Mouse (Mus musculus): ENCODE results near the gene Tbx2.

Gene Tbx2

GRCm38 (mm10) chr11:85832231-85832924 is at the start of gene Tbx2:
Gene Tbx2, plus strand, starts transcription at chr11:85832551.
- no peak for DNase-seq (ENCODE audit: low spot score in 2 of 2)

- DNase-seq (ENCODE audit: low spot score in 2 of 2): no peak
Measured at GRCm38 (mm10) chr11:85786113-85786718, 46.1 kb upstream of the Tbx2 start.

- DNase-seq (ENCODE audit: low spot score in 2 of 2): no peak
Measured at GRCm38 (mm10) chr11:85789750-85790149, 42.6 kb upstream of the Tbx2 start.

- no peak for DNase-seq (ENCODE audit: low spot score in 2 of 2)
Measured at GRCm38 (mm10) chr11:85790267-85790666, 42.1 kb upstream of the Tbx2 start.

GRCm38 (mm10) chr11:85791212-85791611 is 41.1 kb upstream of the Tbx2 start:
- DNase-seq (ENCODE audit: low spot score in 2 of 2): no peak

GRCm38 (mm10) chr11:85792534-85793215 is 39.7 kb upstream of the Tbx2 start:
- DNase-seq (ENCODE audit: low spot score in 2 of 2): no peak

GRCm38 (mm10) chr11:85799456-85799855 is 32.9 kb upstream of the Tbx2 start:
- DNase-seq (ENCODE audit: low spot score in 2 of 2): no peak

- no peak for DNase-seq (ENCODE audit: low spot score in 2 of 2)
Measured at GRCm38 (mm10) chr11:85799856-85800255, 32.5 kb upstream of the Tbx2 start.

GRCm38 (mm10) chr11:85800380-85800779 is 32.0 kb upstream of the Tbx2 start:
- DNase-seq (ENCODE audit: low spot score in 2 of 2): no peak

GRCm38 (mm10) chr11:85804048-85804447 is 28.3 kb upstream of the Tbx2 start:
- no peak for DNase-seq (ENCODE audit: low spot score in 2 of 2)

GRCm38 (mm10) chr11:85805779-85806178 is 26.6 kb upstream of the Tbx2 start:
- DNase-seq (ENCODE audit: low spot score in 2 of 2): no peak

- no peak for DNase-seq (ENCODE audit: low spot score in 2 of 2)
Measured at GRCm38 (mm10) chr11:85807353-85807752, 25.0 kb upstream of the Tbx2 start.

- no peak for DNase-seq (ENCODE audit: low spot score in 2 of 2)
Measured at GRCm38 (mm10) chr11:85811229-85811628, 21.1 kb upstream of the Tbx2 start.

GRCm38 (mm10) chr11:85811676-85812075 is 20.7 kb upstream of the Tbx2 start:
- DNase-seq (ENCODE audit: low spot score in 2 of 2): no peak

GRCm38 (mm10) chr11:85812201-85812966 is 20.0 kb upstream of the Tbx2 start:
- DNase-seq (ENCODE audit: low spot score in 2 of 2): no peak

- DNase-seq (ENCODE audit: low spot score in 2 of 2): no peak
Measured at GRCm38 (mm10) chr11:85814678-85815077, 17.7 kb upstream of the Tbx2 start.

- DNase-seq (ENCODE audit: low spot score in 2 of 2): no peak
Measured at GRCm38 (mm10) chr11:85816471-85816870, 15.9 kb upstream of the Tbx2 start.

- DNase-seq (ENCODE audit: low spot score in 2 of 2): no peak
Measured at GRCm38 (mm10) chr11:85818401-85818800, 13.9 kb upstream of the Tbx2 start.

- no peak for DNase-seq (ENCODE audit: low spot score in 2 of 2)
Measured at GRCm38 (mm10) chr11:85820959-85821358, 11.4 kb upstream of the Tbx2 start.

GRCm38 (mm10) chr11:85821659-85822058 is 10.7 kb upstream of the Tbx2 start:
- no peak for DNase-seq (ENCODE audit: low spot score in 2 of 2)

GRCm38 (mm10) chr11:85823181-85823580 is 9.2 kb upstream of the Tbx2 start:
- peak; percentile 59 to 81 for DNase-seq (ENCODE audit: low spot score in 2 of 2)

- no peak for DNase-seq (ENCODE audit: low spot score in 2 of 2)
Measured at GRCm38 (mm10) chr11:85823794-85824193, 8.6 kb upstream of the Tbx2 start.

Measured in cerebellum, postnatal 4 days (tissue).